Mouse (Mus musculus): ENCODE measurements at regions not wholly inside any gene's neighbourhood (a gene's known extent, or its start where the extent isn't known, plus 50 kb on each side); places are given as distances from the start of the nearest gene placed in this dataset.

DNA sequence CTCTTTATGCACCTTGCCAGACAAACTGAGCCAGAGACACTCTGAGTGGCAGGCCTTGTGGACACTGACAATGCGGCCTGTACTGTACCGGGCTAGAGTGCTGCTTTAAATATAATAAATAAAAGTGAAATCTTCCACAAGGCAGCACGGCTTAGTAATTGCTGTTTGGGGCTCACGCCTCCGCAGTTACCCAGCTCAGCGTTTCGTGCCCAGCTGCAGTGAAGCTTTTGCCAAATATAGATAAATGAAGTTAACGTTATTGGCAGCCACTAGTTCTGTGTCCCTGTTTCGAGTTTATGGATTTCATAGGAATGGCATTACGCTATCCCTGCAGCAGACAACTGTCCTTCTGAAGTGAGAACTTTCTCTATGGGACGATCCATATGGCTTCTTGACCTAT, 429.7 kb upstream of the Id2 start:
- 89% methylated on average over 11 of the region's 11 CpGs for WGBS
- no peaks in the 10 kb centered on the region for H3K27me3 ChIP-seq (ENCODE audit: control insufficient read depth, insufficient read depth, low read depth, low read length)
- H3K4me3 ChIP-seq (ENCODE audit: low read depth, low read length): no peak overlapping the region
- no peak overlapping the region for H3K4me2 ChIP-seq (ENCODE audit: low read length)
- H3K36me3 ChIP-seq (ENCODE audit: control insufficient read depth, insufficient read depth, low read length): no peaks in the 10 kb centered on the region
- no peaks in the 10 kb centered on the region for H3K9me3 ChIP-seq (replicated peaks; ENCODE audit: control insufficient read depth, low read length, poor library complexity, severe bottlenecking)
- no peaks in the 10 kb centered on the region for H3K4me1 ChIP-seq (ENCODE audit: control insufficient read depth, insufficient read depth, low read length)
- no peak for ATAC-seq
- H3K9ac ChIP-seq (ENCODE audit: low read depth, low read length): no peak overlapping the region
- H3K27ac ChIP-seq (ENCODE audit: low read length): no peak overlapping the region

DNA sequence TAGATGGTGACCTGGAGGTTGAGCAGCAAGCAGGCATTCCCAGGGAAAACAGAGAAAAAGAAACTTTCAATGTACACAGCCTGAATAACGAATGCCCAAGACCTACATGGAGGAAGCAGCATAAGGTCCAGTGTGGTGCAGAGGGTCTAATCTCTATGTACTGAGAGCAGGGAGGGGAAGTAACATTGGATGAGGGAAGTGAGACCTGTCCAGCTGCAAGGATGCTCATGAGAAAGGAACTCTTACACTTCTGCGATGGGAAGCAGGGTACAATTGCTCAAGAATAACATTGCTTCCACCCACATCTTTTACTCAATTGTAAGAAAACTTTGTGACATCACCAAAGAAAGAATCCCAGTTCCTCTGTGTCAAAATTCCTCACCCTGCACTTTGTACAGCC, 419.8 kb upstream of the Id2 start:
- ATAC-seq: no peak
- H3K9ac ChIP-seq (ENCODE audit: low read depth, low read length): no peak overlapping the region
- no peaks in the 10 kb centered on the region for H3K27me3 ChIP-seq (ENCODE audit: control insufficient read depth, insufficient read depth, low read depth, low read length)
- H3K4me3 ChIP-seq (ENCODE audit: low read depth, low read length): no peak overlapping the region
- H3K36me3 ChIP-seq (ENCODE audit: control insufficient read depth, insufficient read depth, low read length): no peaks in the 10 kb centered on the region
- no peak overlapping the region for H3K27ac ChIP-seq (ENCODE audit: low read length)
- H3K9me3 ChIP-seq (replicated peaks; ENCODE audit: control insufficient read depth, low read length, poor library complexity, severe bottlenecking): no peaks in the 10 kb centered on the region
- WGBS: 83% methylated on average over 2 of the region's 2 CpGs
- H3K4me1 ChIP-seq (ENCODE audit: control insufficient read depth, insufficient read depth, low read length): peaks cover 3% of the 10 kb centered on the region; the same call in 1 of the 2 replicates
- H3K4me2 ChIP-seq (ENCODE audit: low read length): no peak overlapping the region

DNA sequence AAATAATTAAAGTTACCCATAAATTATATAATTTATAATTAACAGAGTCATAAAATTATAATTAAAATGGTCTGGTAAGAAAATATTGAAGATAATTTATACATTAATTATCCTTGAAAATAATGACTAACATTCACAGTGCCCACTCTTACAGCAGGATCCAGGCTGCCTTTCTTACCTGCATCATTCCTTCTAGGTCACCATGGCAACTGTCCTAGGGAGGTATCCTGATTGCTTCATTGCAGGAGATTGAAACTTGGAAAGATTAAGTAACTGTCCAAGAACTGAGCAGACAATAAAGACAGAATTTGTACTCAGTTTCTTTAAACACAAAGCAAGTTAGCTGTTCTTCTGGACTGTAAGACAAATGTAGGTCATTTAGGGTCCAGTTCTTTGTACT, 416.7 kb upstream of the Id2 start:
- no peak overlapping the region for H3K9ac ChIP-seq (ENCODE audit: low read depth, low read length)
- no peaks in the 10 kb centered on the region for H3K27me3 ChIP-seq (ENCODE audit: control insufficient read depth, insufficient read depth, low read depth, low read length)
- no peak overlapping the region for H3K27ac ChIP-seq (ENCODE audit: low read length)
- H3K36me3 ChIP-seq (ENCODE audit: control insufficient read depth, insufficient read depth, low read length): no peaks in the 10 kb centered on the region
- H3K4me1 ChIP-seq (ENCODE audit: control insufficient read depth, insufficient read depth, low read length): peaks cover 3% of the 10 kb centered on the region; the same call in 1 of the 2 replicates
- no peaks in the 10 kb centered on the region for H3K9me3 ChIP-seq (replicated peaks; ENCODE audit: control insufficient read depth, low read length, poor library complexity, severe bottlenecking)
- peak; percentile 70; the same call in 1 of the 2 replicates for ATAC-seq
- no peak overlapping the region for H3K4me2 ChIP-seq (ENCODE audit: low read length)
- no peak overlapping the region for H3K4me3 ChIP-seq (ENCODE audit: low read depth, low read length)

DNA sequence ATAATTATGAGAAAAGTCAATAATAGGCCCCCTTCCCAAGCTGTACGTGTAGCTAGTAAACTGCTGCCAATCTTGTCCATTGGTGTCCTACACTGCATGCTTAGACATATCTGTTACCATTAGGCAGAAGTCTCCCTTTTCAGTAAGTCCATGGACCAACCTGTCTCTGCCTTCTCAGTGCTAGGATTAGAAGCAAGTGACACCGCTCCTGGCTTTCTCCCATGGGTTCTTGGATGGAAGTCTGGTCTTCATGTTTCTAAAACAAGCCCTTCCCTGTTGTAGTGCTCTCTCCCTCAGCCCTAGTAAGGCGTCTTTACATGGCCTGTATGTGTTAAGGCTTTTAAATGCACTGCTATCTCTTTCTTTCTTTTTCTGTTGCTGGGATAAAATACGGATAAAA, 412.7 kb upstream of the Id2 start:
- Histone ChIP-seq H3K4me1 (ENCODE audit: control insufficient read depth, insufficient read depth, low read length) (peaks cover 3% of the 10 kb centered on the region; the same call in 1 of the 2 replicates), H3K27ac (ENCODE audit: low read length) (no peak overlapping the region), H3K4me3 (ENCODE audit: low read depth, low read length) (no peak overlapping the region), H3K36me3 (ENCODE audit: control insufficient read depth, insufficient read depth, low read length) (no peaks in the 10 kb centered on the region), H3K9me3 (replicated peaks; ENCODE audit: control insufficient read depth, low read length, poor library complexity, severe bottlenecking) (0 out of 2 replicates have a peak, but pooled peaks cover 6% of the 10 kb centered on the region), H3K4me2 (ENCODE audit: low read length) (no peak overlapping the region), H3K27me3 (ENCODE audit: control insufficient read depth, insufficient read depth, low read depth, low read length) (no peaks in the 10 kb centered on the region), H3K9ac (ENCODE audit: low read depth, low read length) (no peak overlapping the region)
- WGBS: 93% methylated on average over 4 of the region's 4 CpGs
- no peak for ATAC-seq

DNA sequence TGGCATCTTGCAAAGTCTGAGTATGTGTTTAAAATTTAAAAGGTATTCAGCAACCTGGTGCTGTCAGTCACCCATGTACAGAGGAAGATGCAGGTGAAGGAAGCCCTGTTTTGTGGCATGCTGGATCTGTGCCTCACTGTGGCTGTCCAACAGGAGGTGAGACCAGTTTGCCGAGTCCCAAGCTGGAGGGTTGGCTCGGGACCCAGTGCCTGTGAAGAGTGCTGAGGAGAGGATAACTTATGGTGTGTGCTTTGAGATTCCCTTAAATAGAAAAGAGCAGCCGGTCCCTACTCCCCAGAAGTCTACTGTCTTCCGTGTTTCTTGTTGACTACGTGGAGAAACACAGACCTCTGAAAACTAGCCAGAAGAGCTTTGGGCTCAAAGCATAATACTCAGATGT, 396.3 kb upstream of the Id2 start:
- no peak for ATAC-seq
- H3K27me3 ChIP-seq (ENCODE audit: control insufficient read depth, insufficient read depth, low read depth, low read length): no peaks in the 10 kb centered on the region
- H3K4me1 ChIP-seq (ENCODE audit: control insufficient read depth, insufficient read depth, low read length): no peaks in the 10 kb centered on the region
- H3K9me3 ChIP-seq (replicated peaks; ENCODE audit: control insufficient read depth, low read length, poor library complexity, severe bottlenecking): no peaks in the 10 kb centered on the region
- no peak overlapping the region for H3K4me3 ChIP-seq (ENCODE audit: low read depth, low read length)
- no peaks in the 10 kb centered on the region for H3K36me3 ChIP-seq (ENCODE audit: control insufficient read depth, insufficient read depth, low read length)
- H3K9ac ChIP-seq (ENCODE audit: low read depth, low read length): no peak overlapping the region
- 82% methylated on average over 5 of the region's 5 CpGs for WGBS
- H3K4me2 ChIP-seq (ENCODE audit: low read length): no peak overlapping the region
- H3K27ac ChIP-seq (ENCODE audit: low read length): no peak overlapping the region

DNA sequence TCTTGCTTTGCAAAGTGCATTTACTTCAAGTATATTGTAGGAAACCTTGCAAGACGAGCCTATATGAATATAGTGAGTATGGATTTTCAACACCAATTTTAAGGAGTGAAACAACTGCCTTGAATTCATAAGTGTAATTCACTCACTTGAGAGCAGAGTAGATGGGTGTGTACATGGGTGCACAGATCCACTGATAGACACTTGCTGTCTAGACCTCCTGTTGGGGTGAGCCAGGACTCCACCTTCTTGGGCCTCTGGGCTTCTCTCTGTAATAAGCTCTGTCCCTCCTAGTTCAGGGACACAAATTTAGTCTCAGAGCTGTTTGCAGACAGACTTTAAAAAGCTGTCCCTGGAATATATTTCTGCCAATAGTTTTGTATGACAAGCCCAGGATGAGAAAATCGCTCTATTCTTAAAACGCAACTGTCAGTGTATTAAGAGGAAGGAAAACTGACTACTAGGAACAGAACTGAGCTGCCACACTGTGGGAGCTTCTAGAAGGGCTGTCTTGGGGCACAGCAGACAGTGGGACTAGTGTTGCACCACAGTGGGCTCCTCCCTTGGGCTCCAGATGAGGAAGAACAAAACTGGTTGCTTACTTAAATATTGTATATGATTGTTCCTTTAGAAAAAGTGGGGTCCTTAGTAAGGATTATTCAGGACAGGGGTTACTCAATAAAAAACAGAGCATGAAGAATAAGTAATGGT, 395.7 kb upstream of the Id2 start:
- H3K4me3 ChIP-seq (ENCODE audit: low read depth, low read length): no peak overlapping the region
- no peaks in the 10 kb centered on the region for H3K27me3 ChIP-seq (ENCODE audit: control insufficient read depth, insufficient read depth, low read depth, low read length)
- no peak overlapping the region for H3K27ac ChIP-seq (ENCODE audit: low read length)
- H3K9ac ChIP-seq (ENCODE audit: low read depth, low read length): no peak overlapping the region
- H3K4me1 ChIP-seq (ENCODE audit: control insufficient read depth, insufficient read depth, low read length): no peaks in the 10 kb centered on the region
- no peak overlapping the region for H3K4me2 ChIP-seq (ENCODE audit: low read length)
- H3K36me3 ChIP-seq (ENCODE audit: control insufficient read depth, insufficient read depth, low read length): no peaks in the 10 kb centered on the region
- 86% methylated on average over 3 of the region's 3 CpGs for WGBS
- no peaks in the 10 kb centered on the region for H3K9me3 ChIP-seq (replicated peaks; ENCODE audit: control insufficient read depth, low read length, poor library complexity, severe bottlenecking)
- no peak for ATAC-seq

DNA sequence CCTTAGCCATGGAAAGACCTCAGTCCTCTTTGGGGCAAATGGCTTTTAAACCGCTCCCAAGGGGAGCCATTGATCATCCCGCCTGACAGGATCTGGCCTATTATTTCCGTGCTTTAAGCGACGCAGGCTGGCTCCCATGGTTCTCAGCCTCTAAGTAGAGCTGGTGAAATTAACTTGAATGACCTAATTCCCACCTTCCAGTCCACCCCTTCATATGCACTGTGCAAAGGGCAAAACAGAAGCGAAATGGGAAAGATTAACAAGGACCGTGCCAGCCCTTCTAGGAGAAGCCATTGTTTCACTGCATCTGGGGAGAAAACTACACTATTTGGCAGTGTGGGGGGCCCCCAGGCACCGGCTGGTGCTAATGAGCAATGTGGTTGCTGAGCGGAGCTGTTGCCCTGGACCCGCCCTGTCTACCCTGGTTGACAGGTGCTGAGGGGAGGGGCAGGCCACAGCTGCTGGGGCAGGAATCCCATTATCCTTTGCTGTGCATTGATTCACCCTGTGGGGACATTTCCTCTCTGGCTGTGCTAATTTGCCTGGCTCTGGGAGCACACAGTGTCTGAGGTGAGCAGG, 378.3 kb upstream of the Id2 start:
- no peaks in the 10 kb centered on the region for H3K27me3 ChIP-seq (ENCODE audit: control insufficient read depth, insufficient read depth, low read depth, low read length)
- H3K9me3 ChIP-seq (replicated peaks; ENCODE audit: control insufficient read depth, low read length, poor library complexity, severe bottlenecking): no peaks in the 10 kb centered on the region
- peaks cover 16% of the 10 kb centered on the region for H3K4me1 ChIP-seq (ENCODE audit: control insufficient read depth, insufficient read depth, low read length)
- H3K4me3 ChIP-seq (ENCODE audit: low read depth, low read length): no peak overlapping the region
- H3K36me3 ChIP-seq (ENCODE audit: control insufficient read depth, insufficient read depth, low read length): no peaks in the 10 kb centered on the region
- H3K27ac ChIP-seq (ENCODE audit: low read length): peak overlapping the region; percentile 75
- peak overlapping the region; percentile 12 for H3K4me2 ChIP-seq (ENCODE audit: low read length)
- WGBS: 6% methylated on average over 10 of the region's 10 CpGs
- H3K9ac ChIP-seq (ENCODE audit: low read depth, low read length): peak overlapping the region; percentile 11; the same call in 1 of the 2 replicates
- peak; percentile 95 for ATAC-seq

DNA sequence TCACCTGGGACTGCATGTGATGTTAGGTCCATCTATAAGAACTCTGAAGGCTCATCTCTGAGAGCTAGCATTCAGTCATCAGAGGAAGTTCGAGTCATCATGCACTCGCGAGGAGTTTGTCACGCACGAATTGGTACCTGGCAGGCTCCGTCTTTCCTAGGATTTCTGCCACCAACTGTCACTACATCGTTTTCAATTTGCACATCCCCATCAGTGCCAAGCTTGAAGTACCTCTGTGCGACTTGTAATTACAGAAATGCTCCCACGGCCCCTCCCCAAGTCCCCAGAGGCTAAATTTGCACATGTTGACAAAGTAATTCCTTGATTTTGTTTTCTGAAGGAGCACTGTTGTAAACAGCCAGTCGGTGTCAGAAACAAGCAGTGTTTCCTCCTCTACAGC, 372.2 kb upstream of the Id2 start:
- WGBS: 72% methylated on average over 10 of the region's 10 CpGs

DNA sequence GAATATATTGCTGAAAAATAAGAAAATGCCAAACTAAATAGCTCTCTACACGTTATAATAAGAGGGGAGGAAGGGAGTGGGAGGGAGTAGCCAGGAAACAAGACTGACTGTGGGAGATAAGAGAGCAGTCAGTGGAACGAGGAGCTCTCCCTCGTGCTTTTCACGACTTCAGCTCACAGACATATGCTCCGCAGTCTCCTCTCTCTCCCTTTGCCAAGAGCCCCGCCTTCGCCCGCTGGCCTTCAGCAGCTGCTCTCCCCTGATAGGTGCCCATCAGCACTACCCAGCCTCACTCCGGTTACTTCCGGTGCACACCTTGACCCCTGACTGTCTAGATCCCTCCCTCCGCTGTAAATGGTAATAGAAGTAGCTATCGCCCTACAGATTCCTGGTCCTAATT, 370.8 kb upstream of the Id2 start:
- no peak for ATAC-seq
- Histone ChIP-seq H3K4me2 (ENCODE audit: low read length) (no peak overlapping the region), H3K4me1 (ENCODE audit: control insufficient read depth, insufficient read depth, low read length) (no peaks in the 10 kb centered on the region), H3K9ac (ENCODE audit: low read depth, low read length) (no peak overlapping the region), H3K9me3 (replicated peaks; ENCODE audit: control insufficient read depth, low read length, poor library complexity, severe bottlenecking) (no peaks in the 10 kb centered on the region), H3K36me3 (ENCODE audit: control insufficient read depth, insufficient read depth, low read length) (no peaks in the 10 kb centered on the region), H3K27ac (ENCODE audit: low read length) (no peak overlapping the region), H3K4me3 (ENCODE audit: low read depth, low read length) (no peak overlapping the region), H3K27me3 (ENCODE audit: control insufficient read depth, insufficient read depth, low read depth, low read length) (no peaks in the 10 kb centered on the region)
- WGBS: 73% methylated on average over 12 of the region's 12 CpGs

More for the DNA sequence above, 372.2 kb upstream of the Id2 start:
- H3K4me2 ChIP-seq (ENCODE audit: low read length): no peak overlapping the region
- ATAC-seq: no peak
- H3K4me1 ChIP-seq (ENCODE audit: control insufficient read depth, insufficient read depth, low read length): peaks cover 2% of the 10 kb centered on the region; the same call in 1 of the 2 replicates
- H3K27ac ChIP-seq (ENCODE audit: low read length): no peak overlapping the region
- no peaks in the 10 kb centered on the region for H3K36me3 ChIP-seq (ENCODE audit: control insufficient read depth, insufficient read depth, low read length)
- no peak overlapping the region for H3K9ac ChIP-seq (ENCODE audit: low read depth, low read length)
- no peaks in the 10 kb centered on the region for H3K27me3 ChIP-seq (ENCODE audit: control insufficient read depth, insufficient read depth, low read depth, low read length)
- H3K4me3 ChIP-seq (ENCODE audit: low read depth, low read length): no peak overlapping the region
- no peaks in the 10 kb centered on the region for H3K9me3 ChIP-seq (replicated peaks; ENCODE audit: control insufficient read depth, low read length, poor library complexity, severe bottlenecking)

All from midbrain, embryonic 16.5 days (tissue).